Comparison of ENCODE assay signal across 8 mouse cellular contexts in genomic region chr17:46703971-46704886, GRCm38 (mm10). TPM values are rescaled to one million over a fixed set of nuclear protein-coding genes. Genes with fewer than 3 reads are reported as not detected.
DNase-seq lines count a peak whose midpoint lies in the region; ATAC-seq and TF ChIP-seq lines count a peak whose summit lies in the region.

No protein-coding gene starts in this region.

- no peak for TF ChIP-seq CTCF in Patski (IDR thresholded peaks at IDR 0.05)

- peak; percentile 86 for ATAC-seq in kidney, embryonic 14.5 days (ENCODE audit: low FRiP score, low TSS enrichment)
- peak; percentile 55 for ATAC-seq in Patski
- peak; percentile 76 for ATAC-seq in forebrain, embryonic 15.5 days (replicated peaks)
- ATAC-seq in liver, embryonic 13.5 days (ENCODE audit: low read depth) = peak; percentile 68; the same call in 1 of the 2 replicates
- ATAC-seq in stomach, embryonic 15.5 days (ENCODE audit: insufficient read depth, low FRiP score, low read depth) = peak; percentile 76

- H3K4me3 ChIP-seq in kidney, embryonic 14.5 days (ENCODE audit: low read length) = peak overlapping the region; percentile 92
- H3K4me3 ChIP-seq in forebrain, embryonic 15.5 days = peak overlapping the region; percentile 92
- peak overlapping the region; percentile 91 for H3K4me3 ChIP-seq in liver, embryonic 13.5 days (replicated peaks)
- H3K4me3 ChIP-seq in stomach, embryonic 15.5 days (replicated peaks) = peak overlapping the region; percentile 94

- H3K9me3 ChIP-seq in kidney, embryonic 14.5 days (ENCODE audit: control insufficient read depth, low read length) = no peaks in the 10 kb centered on the region
- no peaks in the 10 kb centered on the region for H3K9me3 ChIP-seq in forebrain, embryonic 15.5 days
- no peaks in the 10 kb centered on the region for H3K9me3 ChIP-seq in liver, embryonic 13.5 days (replicated peaks)
- H3K9me3 ChIP-seq in stomach, embryonic 15.5 days = no peaks in the 10 kb centered on the region

- H3K9ac ChIP-seq in kidney, embryonic 14.5 days (ENCODE audit: low read depth, low read length) = peak overlapping the region; percentile 90
- peak overlapping the region; percentile 90 for H3K9ac ChIP-seq in forebrain, embryonic 15.5 days (replicated peaks)
- peak overlapping the region; percentile 95 for H3K9ac ChIP-seq in liver, embryonic 13.5 days
- H3K9ac ChIP-seq in stomach, embryonic 15.5 days = peak overlapping the region; percentile 96

- CTCF ChIA-PET in Patski (lab: Charles Lee) = interaction anchor here (1.0 to 1.3 kb wide), 2 partner anchors 7 to 20 kb away, joined by 3 to 4 read pairs; no protein-coding TSS in a partner anchor

- peaks cover 23% of the 10 kb centered on the region for H3K4me1 ChIP-seq in kidney, embryonic 14.5 days (ENCODE audit: control insufficient read depth, insufficient read depth, low read length)
- peaks cover 43% of the 10 kb centered on the region for H3K4me1 ChIP-seq in forebrain, embryonic 15.5 days
- H3K4me1 ChIP-seq in liver, embryonic 13.5 days (replicated peaks) = peaks cover 62% of the 10 kb centered on the region
- H3K4me1 ChIP-seq in stomach, embryonic 15.5 days = peaks cover 38% of the 10 kb centered on the region

- H3K36me3 ChIP-seq in kidney, embryonic 14.5 days (ENCODE audit: control insufficient read depth, insufficient read depth, low read length) = peaks cover 8% of the 10 kb centered on the region; the same call in 1 of the 2 replicates
- H3K36me3 ChIP-seq in forebrain, embryonic 15.5 days = peaks cover 1% of the 10 kb centered on the region; the same call in 1 of the 2 replicates
- peaks cover 15% of the 10 kb centered on the region; the same call in 1 of the 2 replicates for H3K36me3 ChIP-seq in liver, embryonic 13.5 days
- 0 out of 2 replicates have a peak, but pooled peaks cover 4% of the 10 kb centered on the region for H3K36me3 ChIP-seq in stomach, embryonic 15.5 days

- intact Hi-C loops in gastrocnemius, postnatal 14 days (cut with DNase I; ENCODE audit: low total_unique reads) = no loop called here

- in situ Hi-C loops in Patski (cut with MboI; ENCODE audit: low pct_unique_long_range_greater_than_20kb) = no loop called here

- H3K27me3 ChIP-seq in kidney, embryonic 14.5 days (ENCODE audit: control insufficient read depth, insufficient read depth, low read length) = no peaks in the 10 kb centered on the region
- no peaks in the 10 kb centered on the region for H3K27me3 ChIP-seq in Patski
- no peaks in the 10 kb centered on the region for H3K27me3 ChIP-seq in forebrain, embryonic 15.5 days
- H3K27me3 ChIP-seq in liver, embryonic 13.5 days = no peaks in the 10 kb centered on the region
- H3K27me3 ChIP-seq in stomach, embryonic 15.5 days (replicated peaks) = no peaks in the 10 kb centered on the region

- peak overlapping the region; percentile 69 for H3K4me2 ChIP-seq in kidney, embryonic 14.5 days (replicated peaks; ENCODE audit: low read depth, low read length)
- H3K4me2 ChIP-seq in forebrain, embryonic 15.5 days (replicated peaks) = peak overlapping the region; percentile 69
- H3K4me2 ChIP-seq in liver, embryonic 13.5 days = peak overlapping the region; percentile 91
- peak overlapping the region; percentile 61 for H3K4me2 ChIP-seq in stomach, embryonic 15.5 days

- DNase-seq in kidney, postnatal 10 days = no peak
- no peak for DNase-seq in Patski (ENCODE audit: low read depth, low spot score)
- no peak for DNase-seq in liver, embryonic 13.5 days
- DNase-seq in gastrocnemius, postnatal 14 days = no peak
- no peak for DNase-seq in spleen, adult 18-20 months

- POLR2A ChIA-PET in Patski (lab: Charles Lee) = interaction anchor here (0.9 to 1.7 kb wide), 7 partner anchors 9 to 40 kb away, joined by 3 to 8 read pairs (median 3); partner anchors contain the start of gene Klhdc3

- H3K27ac ChIP-seq in kidney, embryonic 14.5 days (ENCODE audit: low read depth, low read length) = peak overlapping the region; percentile 94
- peak overlapping the region; percentile 86 for H3K27ac ChIP-seq in forebrain, embryonic 15.5 days (replicated peaks)
- H3K27ac ChIP-seq in liver, embryonic 13.5 days = peak overlapping the region; percentile 85
- H3K27ac ChIP-seq in stomach, embryonic 15.5 days = peak overlapping the region; percentile 96

- 4% methylated on average over 33 of the region's 41 CpGs for WGBS in kidney, embryonic 14.5 days
- 5% methylated on average over 33 of the region's 41 CpGs for WGBS in forebrain, embryonic 15.5 days
- 3% methylated on average over 41 of the region's 41 CpGs for WGBS in liver, embryonic 13.5 days (ENCODE audit: insufficient replicate concordance)
- 2% methylated on average over 36 of the region's 41 CpGs for WGBS in stomach, embryonic 15.5 days

RNA-seq across cellular contexts. Expression of gene Ppp2r5d, which starts 0.7 kb away (rescaled TPM):
- polyA plus RNA-seq in kidney, embryonic 14.5 days (2014; fragmentation: Nextera tagmentation; extraction: Ambion mirVana) = 61.1 and 99.9 TPM in 2 replicates
- polyA plus RNA-seq in Patski (2021) = 87.8 TPM
- polyA plus RNA-seq in forebrain, embryonic 15.5 days (2015; fragmentation: Nextera tagmentation; extraction: Ambion mirVana) = 88.0 and 93.4 TPM in 2 replicates
- polyA plus RNA-seq in liver, embryonic 13.5 days (2015; fragmentation: Nextera tagmentation; extraction: Ambion mirVana) = 31.2 and 36.0 TPM in 2 replicates
- 72.8 and 86.7 TPM in 2 replicates for polyA plus RNA-seq in stomach, embryonic 15.5 days (2015; fragmentation: Nextera tagmentation; extraction: Ambion mirVana)
- 10 to 100 TPM; 26.9 to 29.1 TPM for total RNA-seq in gastrocnemius, postnatal 14 days (2021)

RNA-seq across cellular contexts. Expression of gene Pex6, which starts 7.0 kb away (rescaled TPM):
- 20.5 and 21.0 TPM in 2 replicates for polyA plus RNA-seq in kidney, embryonic 14.5 days (2014; fragmentation: Nextera tagmentation; extraction: Ambion mirVana)
- 39.9 TPM for polyA plus RNA-seq in Patski (2021)
- 25.2 and 27.9 TPM in 2 replicates for polyA plus RNA-seq in forebrain, embryonic 15.5 days (2015; fragmentation: Nextera tagmentation; extraction: Ambion mirVana)
- 8.5 and 9.4 TPM in 2 replicates for polyA plus RNA-seq in liver, embryonic 13.5 days (2015; fragmentation: Nextera tagmentation; extraction: Ambion mirVana)
- 24.9 and 27.1 TPM in 2 replicates for polyA plus RNA-seq in stomach, embryonic 15.5 days (2015; fragmentation: Nextera tagmentation; extraction: Ambion mirVana)
- total RNA-seq in gastrocnemius, postnatal 14 days (2021) = 10 to 100 TPM; 10.1 to 11.2 TPM

RNA-seq across cellular contexts. Expression of gene Klhdc3, which starts 23.5 kb away (rescaled TPM):
- polyA plus RNA-seq in kidney, embryonic 14.5 days (2014; fragmentation: Nextera tagmentation; extraction: Ambion mirVana) = 91.0 and 110 TPM in 2 replicates
- polyA plus RNA-seq in Patski (2021) = 61.4 TPM
- 181 and 187 TPM in 2 replicates for polyA plus RNA-seq in forebrain, embryonic 15.5 days (2015; fragmentation: Nextera tagmentation; extraction: Ambion mirVana)
- polyA plus RNA-seq in liver, embryonic 13.5 days (2015; fragmentation: Nextera tagmentation; extraction: Ambion mirVana) = 73.1 and 75.6 TPM in 2 replicates
- 102 and 103 TPM in 2 replicates for polyA plus RNA-seq in stomach, embryonic 15.5 days (2015; fragmentation: Nextera tagmentation; extraction: Ambion mirVana)
- 100 to 1,000 TPM; 150 to 154 TPM for total RNA-seq in gastrocnemius, postnatal 14 days (2021)

RNA-seq across cellular contexts. Expression of gene Gnmt, which starts 24.7 kb away (rescaled TPM):
- 0.43 and 1.0 TPM in 2 replicates for polyA plus RNA-seq in kidney, embryonic 14.5 days (2014; fragmentation: Nextera tagmentation; extraction: Ambion mirVana)
- 0.21 TPM for polyA plus RNA-seq in Patski (2021)
- polyA plus RNA-seq in forebrain, embryonic 15.5 days (2015; fragmentation: Nextera tagmentation; extraction: Ambion mirVana) = 0.89 and 0.95 TPM in 2 replicates
- polyA plus RNA-seq in liver, embryonic 13.5 days (2015; fragmentation: Nextera tagmentation; extraction: Ambion mirVana) = 11.0 and 11.7 TPM in 2 replicates
- polyA plus RNA-seq in stomach, embryonic 15.5 days (2015; fragmentation: Nextera tagmentation; extraction: Ambion mirVana) = 12.5 and 15.0 TPM in 2 replicates
- total RNA-seq in gastrocnemius, postnatal 14 days (2021) = under 1 TPM; 0.41 to 0.75 TPM

RNA-seq across cellular contexts. Expression of gene Mea1, which starts 25.6 kb away (rescaled TPM):
- polyA plus RNA-seq in kidney, embryonic 14.5 days (2014; fragmentation: Nextera tagmentation; extraction: Ambion mirVana) = 148 and 174 TPM in 2 replicates
- 150 TPM for polyA plus RNA-seq in Patski (2021)
- polyA plus RNA-seq in forebrain, embryonic 15.5 days (2015; fragmentation: Nextera tagmentation; extraction: Ambion mirVana) = 214 and 222 TPM in 2 replicates
- polyA plus RNA-seq in liver, embryonic 13.5 days (2015; fragmentation: Nextera tagmentation; extraction: Ambion mirVana) = 65.2 and 67.8 TPM in 2 replicates
- polyA plus RNA-seq in stomach, embryonic 15.5 days (2015; fragmentation: Nextera tagmentation; extraction: Ambion mirVana) = 145 and 153 TPM in 2 replicates
- total RNA-seq in gastrocnemius, postnatal 14 days (2021) = 10 to 100 TPM; 46.2 to 57.6 TPM
